Mouse (Mus musculus) erythroid progenitor cell, adult 5-6 weeks (primary cell): ENCODE measurements around the gene Smarce1. TPM values are rescaled to one million over a fixed set of nuclear protein-coding genes. Genes with fewer than 3 reads are reported as not detected.
"Not testable (repeated sequence)": the region's sequence is repeated elsewhere in the genome, so short reads cannot be mapped to it uniquely, and the experiment has no call there.

Experiments used
- ATAC-seq: replicated peaks from 2 replicates; pipeline ENCODE4 v1.8.0; 2016; ENCODE audit warnings: moderate number of reproducible peaks, mild to moderate bottlenecking, moderate TSS enrichment, inconsistent platforms; ENCODE audit not compliant: poor library complexity, low FRiP score, severe bottlenecking
- total RNA-seq, 2 experiments: library from RNA; stranded (forward) in 1 of 2; stranded (reverse) in 1 of 2; fragments of 150-400 nt in 1 of 2; fragments of 186-747, 209-891 nt in 1 of 2; gene quantifications; 2 replicates each; pipeline versions ENCODE4 v1.2.3 to v1.2.4; 2015 to 2017; ENCODE audit warnings: low replicate concordance in 2 of 2

The Smarce1 gene
- total RNA-seq (2015; ENCODE audit: low replicate concordance) (70.0 and 96.9 TPM in 2 replicates), total RNA-seq (2017; ENCODE audit: low replicate concordance) (122 and 232 TPM in 2 replicates)

GRCm38 (mm10) chr11:99230261-99231048 lies at the start of gene Smarce1:
Smarce1 (minus strand) TSS chr11:99231017.
- ATAC-seq, result peak; percentile 78

- ATAC-seq, result no peak
These were observed 49.2 kb upstream of the Smarce1 start for GRCm38 (mm10) chr11:99279986-99280385.

GRCm38 (mm10) chr11:99276786-99277185 lies 46.0 kb upstream of the Smarce1 start:
- ATAC-seq, result no peak

DNA sequence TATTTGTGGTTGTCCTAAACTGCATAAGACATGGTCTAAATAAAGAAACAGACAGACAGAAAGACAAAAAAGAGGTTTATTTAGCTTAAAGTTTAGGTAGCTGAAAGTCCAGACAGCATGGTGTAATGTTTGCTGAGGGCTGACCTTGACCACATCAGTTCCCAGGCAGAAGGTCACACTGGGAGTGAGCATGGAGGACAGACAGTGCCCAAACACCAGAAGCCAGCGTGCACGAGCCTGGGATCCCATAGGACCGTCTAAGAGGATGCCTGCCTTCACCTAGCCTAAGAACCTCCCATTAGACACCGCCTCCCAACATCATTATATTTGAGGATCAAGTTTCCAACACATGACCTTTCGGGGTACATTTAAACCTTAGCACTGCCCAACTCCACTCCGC lies 44.8 kb upstream of the Smarce1 start:
- no peak for ATAC-seq

GRCm38 (mm10) chr11:99272721-99273120 lies 41.9 kb upstream of the Smarce1 start:
- ATAC-seq, result peak; percentile 39; the same call in 1 of the 2 replicates

GRCm38 (mm10) chr11:99269192-99269591 lies 38.4 kb upstream of the Smarce1 start:
- ATAC-seq, result no peak

DNA sequence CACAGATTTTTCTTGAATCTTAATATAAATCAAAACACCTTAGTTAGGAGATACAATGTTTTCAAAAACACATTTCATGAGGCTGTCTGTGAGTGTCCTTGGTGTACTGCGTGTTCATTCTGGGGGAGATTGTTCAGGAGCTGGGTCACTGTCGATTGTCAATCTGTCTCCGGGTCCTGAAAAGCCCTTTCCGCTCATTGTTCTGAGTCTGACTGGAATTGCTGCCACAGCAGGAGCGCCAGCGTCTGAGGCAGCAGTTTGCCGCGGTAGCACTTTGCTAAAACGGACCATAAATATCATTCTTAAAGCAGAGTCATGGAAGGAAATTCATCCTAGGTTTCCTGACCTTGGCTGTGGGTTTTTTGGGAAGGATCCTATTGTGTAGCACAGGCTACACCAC lies 35.0 kb upstream of the Smarce1 start:
- ATAC-seq, result no peak

DNA sequence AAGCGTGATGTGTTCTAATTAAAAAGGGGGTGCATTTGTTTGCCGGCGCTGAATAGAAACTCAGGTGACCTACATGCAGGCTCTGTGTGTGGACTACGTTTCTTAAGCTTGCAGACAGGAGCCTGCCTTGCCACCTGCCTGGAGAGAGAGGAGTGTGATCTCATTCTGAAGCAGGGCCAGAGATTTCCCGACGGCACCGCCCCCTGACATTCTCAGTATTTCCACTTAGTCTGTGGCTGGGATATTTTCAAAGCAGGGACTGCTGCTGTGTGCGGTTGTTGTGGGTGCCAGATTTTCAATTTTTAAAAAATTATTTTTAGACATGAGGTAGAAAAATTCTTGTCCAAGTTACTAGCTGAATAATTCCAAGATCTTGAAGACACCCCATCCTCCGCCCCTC lies 34.4 kb upstream of the Smarce1 start:
- ATAC-seq, result no peak

DNA sequence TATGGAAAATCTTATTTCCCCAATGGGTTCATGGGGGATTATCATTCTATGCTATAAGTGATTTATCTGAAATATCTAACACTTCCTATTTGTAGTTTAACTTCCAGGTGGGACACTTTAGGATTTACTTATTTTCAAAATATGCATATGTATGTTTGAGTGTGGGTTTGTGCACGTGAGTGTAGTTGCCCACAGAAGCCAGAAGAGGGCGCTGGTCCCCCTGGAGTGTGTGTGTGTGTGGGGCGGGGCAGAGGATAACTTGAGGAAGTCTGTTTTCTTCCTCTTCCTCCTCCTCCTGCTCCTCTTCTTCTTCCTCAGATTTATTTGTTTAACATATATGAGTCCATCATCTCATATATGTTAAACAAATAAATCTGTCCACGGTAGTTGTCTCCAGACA lies 25.4 kb upstream of the Smarce1 start:
- no peak for ATAC-seq

- no peak for ATAC-seq
These were observed 24.5 kb upstream of the Smarce1 start for GRCm38 (mm10) chr11:99255316-99255715.

DNA sequence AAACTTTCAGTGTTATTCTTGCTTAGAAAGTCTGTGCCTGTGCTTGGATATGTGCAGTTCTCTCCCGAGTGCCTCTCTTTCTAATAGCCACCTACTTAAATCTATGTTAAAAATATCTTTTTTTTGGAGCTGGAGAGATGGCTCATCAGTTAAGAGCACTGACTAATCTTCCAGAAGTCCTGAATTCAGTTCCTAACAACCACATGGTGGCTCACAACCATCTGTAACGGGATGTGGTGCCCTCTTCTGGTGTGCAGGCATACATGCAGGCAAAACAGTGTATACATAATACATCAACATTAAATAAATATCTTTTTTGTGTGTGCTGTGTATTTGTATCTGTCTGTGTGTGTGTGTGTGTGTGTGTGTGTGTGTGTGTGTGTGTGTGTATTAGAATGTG lies 23.1 kb upstream of the Smarce1 start:
- no peak for ATAC-seq

DNA sequence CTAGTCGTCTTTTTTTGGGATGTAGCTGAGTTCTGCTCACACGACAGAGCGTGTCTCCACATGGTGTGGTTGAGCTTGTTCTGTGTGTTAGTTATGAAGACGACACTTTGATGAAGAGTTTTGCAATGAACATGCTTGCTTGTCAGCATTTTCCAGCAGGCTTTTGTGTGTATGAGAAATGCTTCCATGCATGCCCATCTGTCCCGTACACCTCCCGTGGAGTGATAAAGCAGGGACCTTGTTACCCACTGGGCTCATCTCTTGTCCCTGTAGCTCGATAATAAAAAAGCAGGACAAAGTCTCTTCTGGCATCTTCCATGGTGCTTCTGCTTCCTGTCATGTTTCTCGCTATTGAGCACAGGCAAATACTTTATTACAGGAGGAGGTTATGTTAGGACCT lies 21.9 kb upstream of the Smarce1 start:
- ATAC-seq, result no peak

- no peak for ATAC-seq
These were observed 19.8 kb upstream of the Smarce1 start for GRCm38 (mm10) chr11:99250666-99251065.

DNA sequence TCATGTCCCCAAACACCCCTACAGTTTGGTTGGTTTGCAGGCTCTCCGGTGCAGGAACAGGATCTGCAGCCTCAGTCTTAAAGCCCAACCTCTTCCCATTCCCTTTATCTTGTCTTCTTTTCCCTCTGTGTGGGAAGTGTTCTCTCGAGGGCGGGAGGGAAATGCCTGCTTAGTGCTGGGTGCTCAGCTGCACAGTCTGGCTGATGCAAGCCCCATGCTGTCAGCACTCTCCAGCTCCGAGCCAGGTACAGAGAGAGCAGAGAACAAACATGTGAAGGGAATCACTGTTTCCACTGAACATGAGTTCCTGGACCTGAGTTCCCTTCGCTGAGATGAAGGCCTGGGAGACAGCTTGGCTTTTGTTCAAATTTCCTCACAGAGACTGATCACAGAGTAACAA lies 19.4 kb upstream of the Smarce1 start:
- ATAC-seq, result no peak

- no peak for ATAC-seq
These were observed 18.3 kb upstream of the Smarce1 start for GRCm38 (mm10) chr11:99249115-99249514.

GRCm38 (mm10) chr11:99247916-99248315 lies 17.1 kb upstream of the Smarce1 start:
- no peak for ATAC-seq

DNA sequence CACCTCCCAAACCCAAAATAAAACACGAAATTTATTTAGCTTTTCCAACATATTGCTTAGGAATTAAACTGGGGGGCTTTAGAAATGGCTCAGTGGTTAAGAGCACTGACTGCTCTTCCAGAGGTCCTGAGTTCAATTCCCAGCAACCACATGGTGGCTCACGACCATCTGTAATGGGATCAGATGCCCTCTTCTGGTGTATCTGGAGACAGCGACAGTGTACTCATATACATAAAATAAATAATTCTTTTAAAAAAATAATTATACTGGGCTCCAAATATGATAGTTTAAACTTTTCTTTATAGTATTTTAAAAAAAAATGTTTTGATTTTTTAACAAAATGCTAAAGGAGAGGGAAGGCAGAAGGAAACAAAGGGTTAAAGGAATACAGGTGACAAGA lies 13.7 kb upstream of the Smarce1 start:
- not testable (repeated sequence) for ATAC-seq

DNA sequence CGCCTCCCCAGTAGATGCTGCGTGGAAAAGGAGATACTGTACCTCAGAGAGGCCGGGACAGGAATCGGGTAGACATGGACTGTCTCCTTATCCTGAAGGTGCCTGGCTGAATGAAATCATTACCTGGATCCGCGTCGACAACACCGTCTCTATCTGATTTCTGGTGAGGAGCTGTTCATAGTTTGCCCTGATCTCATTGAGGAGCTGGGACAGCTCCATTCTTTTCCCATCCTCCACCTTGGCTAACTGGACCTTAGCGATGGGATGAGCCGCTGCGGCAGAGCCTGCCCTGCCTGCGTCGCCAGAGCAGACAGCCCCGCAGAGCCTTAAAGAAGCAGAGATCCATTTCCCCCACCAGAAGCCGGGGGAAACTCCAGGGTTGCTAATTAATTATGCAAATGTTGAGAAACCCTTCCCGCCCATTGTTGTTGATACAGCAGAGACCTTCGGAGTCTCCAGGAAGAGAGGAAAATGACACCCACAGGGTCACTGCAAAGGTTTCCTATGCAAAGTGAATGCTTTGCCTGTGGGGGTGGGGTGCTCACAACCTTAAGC lies 13.1 kb upstream of the Smarce1 start, which contains the start of gene Krt222:
TSS of gene Krt222 (minus strand) at position 266 of the 555 bp plus-strand sequence.
- ATAC-seq, result no peak

- no peak for ATAC-seq
These were observed 12.5 kb upstream of the Smarce1 start for GRCm38 (mm10) chr11:99243200-99243819.

DNA sequence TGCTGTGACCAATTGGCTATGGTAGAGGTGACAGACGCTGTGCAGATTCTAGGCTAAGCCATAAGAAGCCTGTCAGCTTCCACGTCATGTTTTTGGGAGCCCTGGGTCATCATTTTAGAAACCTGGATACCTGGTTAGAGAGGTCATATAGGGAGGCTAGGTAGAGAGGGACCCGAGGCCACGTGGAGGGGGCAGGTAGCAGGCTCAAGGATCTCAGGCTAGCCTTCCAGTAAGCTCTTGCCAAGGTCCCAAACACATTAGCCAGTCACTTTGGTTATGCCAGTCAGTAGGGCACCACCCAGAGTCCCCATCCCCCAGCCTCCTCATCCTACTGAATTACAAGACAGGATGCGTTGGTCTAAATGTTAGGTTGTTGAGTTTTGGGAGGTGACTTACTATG lies 11.2 kb upstream of the Smarce1 start:
- ATAC-seq, result no peak

DNA sequence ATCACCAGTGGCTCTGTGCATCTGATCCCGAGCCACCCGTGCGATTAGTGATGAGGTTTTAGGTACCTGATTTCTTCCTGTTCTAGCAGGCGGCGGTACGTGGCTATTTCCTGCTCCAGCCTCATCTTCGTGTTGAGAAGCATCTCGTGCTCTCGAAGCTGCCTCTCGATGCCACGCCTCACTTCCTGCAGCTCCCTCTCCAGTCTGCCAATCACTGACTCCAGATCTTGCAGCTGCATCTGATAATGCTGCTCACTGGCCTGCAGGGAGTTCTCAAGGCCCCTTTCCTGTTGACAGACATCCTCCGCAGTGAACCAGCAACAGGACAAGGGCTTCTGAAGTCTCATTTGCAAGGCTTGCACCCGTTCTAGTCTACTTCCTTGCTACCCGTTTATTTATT lies 7.7 kb upstream of the Smarce1 start:
- ATAC-seq, result no peak
